Mouse (Mus musculus): ENCODE data around the gene Smg7.
"Not testable (repeated sequence)": the region's sequence is repeated elsewhere in the genome, so short reads cannot be mapped to it uniquely, and the experiment has no call there.

Gene Smg7

GRCm38 (mm10) chr1:152901765-152902664 is at the start of gene Smg7:
Smg7 (minus strand) TSS chr1:152902646.
- DNase-seq (ENCODE audit: inconsistent ontology term), result peak; percentile 84

GRCm38 (mm10) chr1:152942977-152943376 is 40.5 kb upstream of the Smg7 start:
- DNase-seq (ENCODE audit: inconsistent ontology term), result no peak

- peak; percentile 1 for DNase-seq (ENCODE audit: inconsistent ontology term)
These were observed 33.9 kb upstream of the Smg7 start for GRCm38 (mm10) chr1:152936365-152936764.

GRCm38 (mm10) chr1:152935476-152935875 is 33.0 kb upstream of the Smg7 start:
- DNase-seq (ENCODE audit: inconsistent ontology term), result peak; percentile 4

- no peak for DNase-seq (ENCODE audit: inconsistent ontology term)
These were observed 31.5 kb upstream of the Smg7 start for GRCm38 (mm10) chr1:152933962-152934361.

- DNase-seq (ENCODE audit: inconsistent ontology term), result no peak
These were observed 19.3 kb upstream of the Smg7 start for GRCm38 (mm10) chr1:152921786-152922185.

- no peak for DNase-seq (ENCODE audit: inconsistent ontology term)
These were observed 15.2 kb upstream of the Smg7 start for GRCm38 (mm10) chr1:152917626-152918025.

GRCm38 (mm10) chr1:152916936-152917335 is 14.5 kb upstream of the Smg7 start:
- DNase-seq (ENCODE audit: inconsistent ontology term), result no peak

- DNase-seq (ENCODE audit: inconsistent ontology term), result no peak
These were observed 13.3 kb upstream of the Smg7 start for GRCm38 (mm10) chr1:152915766-152916165.

GRCm38 (mm10) chr1:152913483-152914460 is 11.3 kb upstream of the Smg7 start:
- no peak for DNase-seq (ENCODE audit: inconsistent ontology term)

GRCm38 (mm10) chr1:152904469-152904868 is 2.0 kb upstream of the Smg7 start:
- DNase-seq (ENCODE audit: inconsistent ontology term), result peak; percentile 85

- DNase-seq (ENCODE audit: inconsistent ontology term), result no peak
These were observed 1.2 kb upstream of the Smg7 start for GRCm38 (mm10) chr1:152903591-152904135.

GRCm38 (mm10) chr1:152902665-152903516 is 445 bp upstream of the Smg7 start:
- DNase-seq (ENCODE audit: inconsistent ontology term), result peak; percentile 100

GRCm38 (mm10) chr1:152901419-152901764 is 1.1 kb downstream of the Smg7 start:
- DNase-seq (ENCODE audit: inconsistent ontology term), result no peak

- not testable (repeated sequence) for DNase-seq (ENCODE audit: inconsistent ontology term)
These were observed 14.4 kb downstream of the Smg7 start for GRCm38 (mm10) chr1:152888086-152888485.

- DNase-seq (ENCODE audit: inconsistent ontology term), result no peak
These were observed 31.4 kb downstream of the Smg7 start for GRCm38 (mm10) chr1:152871031-152871430.

GRCm38 (mm10) chr1:152869901-152870300 is 32.5 kb downstream of the Smg7 start:
- DNase-seq (ENCODE audit: inconsistent ontology term), result no peak

GRCm38 (mm10) chr1:152846856-152847255 is 55.6 kb downstream of the Smg7 start:
- DNase-seq (ENCODE audit: inconsistent ontology term), result no peak

GRCm38 (mm10) chr1:152845211-152845730 is 57.2 kb downstream of the Smg7 start:
- DNase-seq (ENCODE audit: inconsistent ontology term), result no peak

- DNase-seq (ENCODE audit: inconsistent ontology term), result no peak
These were observed 57.8 kb downstream of the Smg7 start for GRCm38 (mm10) chr1:152844634-152845033.

- DNase-seq (ENCODE audit: inconsistent ontology term), result no peak
These were observed 61.4 kb downstream of the Smg7 start for GRCm38 (mm10) chr1:152841057-152841456.
